Mouse (Mus musculus) ES-E14 (cell line): ENCODE measurements around the gene Ctnna3. TPM values are rescaled to one million over a fixed set of nuclear protein-coding genes. Genes with fewer than 3 reads are reported as not detected.

Source experiments
- DNase-seq: peaks from one replicate; pipeline ENCODE4 v3.0.0-alpha.2; 2013; ENCODE audit warnings: low read depth, low spot score
- H3K27ac ChIP-seq: 2 replicates; pipeline ENCODE4 v1.5.1; 2012; ENCODE audit warnings: low read depth, mild to moderate bottlenecking, low read length, moderate library complexity, mixed read lengths; ENCODE audit not compliant: poor library complexity, insufficient read depth, severe bottlenecking
- H3K36me3 ChIP-seq: 2 replicates; pipeline ENCODE4 v1.6.1; 2012; ENCODE audit warnings: mild to moderate bottlenecking, low read length, moderate library complexity, mixed read lengths; ENCODE audit not compliant: control insufficient read depth, poor library complexity, insufficient read depth, severe bottlenecking
- H3K4me1 ChIP-seq, 2 experiments: fragments of 150-350 bp in 1 of 2; sonication (generic) in 1 of 2; 2 replicates each; pipeline ENCODE4 v1.6.1; 2012; ENCODE audit warnings: low read length in 2 of 2, mild to moderate bottlenecking in 1 of 2, mixed read lengths in 1 of 2; ENCODE audit not compliant: control insufficient read depth in 2 of 2, insufficient read depth in 2 of 2, poor library complexity in 1 of 2
- H3K4me3 ChIP-seq, 2 experiments: fragments of 150-350 bp in 1 of 2; sonication (generic) in 1 of 2; 2 replicates each; pipeline ENCODE4 v1.5.1; 2012; ENCODE audit warnings: low read length in 2 of 2, low read depth in 1 of 2, mild to moderate bottlenecking in 1 of 2, mixed read lengths in 1 of 2; ENCODE audit not compliant: insufficient read depth in 1 of 2, poor library complexity in 1 of 2, severe bottlenecking in 1 of 2
- H3K9ac ChIP-seq: 2 replicates; pipeline ENCODE4 v1.6.1; 2012; ENCODE audit warnings: low read depth, mild to moderate bottlenecking, low read length, mixed read lengths; ENCODE audit not compliant: poor library complexity, insufficient read depth, severe bottlenecking
- H3K9me3 ChIP-seq: fragments of 150-350 bp; sonication (generic); 2 replicates; pipeline ENCODE4 v1.6.1; 2012; ENCODE audit warnings: low read depth, mild to moderate bottlenecking, low read length; ENCODE audit not compliant: control insufficient read depth, insufficient read depth
- CHD2 ChIP-seq: IDR thresholded peaks from 2 replicates; pipeline ENCODE4 v1.6.1; 2014; ENCODE audit warnings: mild to moderate bottlenecking, low read depth, low read length, inconsistent platforms
- HCFC1 ChIP-seq: IDR thresholded peaks from 2 replicates; pipeline ENCODE4 v1.6.1; 2012; ENCODE audit warnings: low read length, inconsistent platforms, borderline replicate concordance; ENCODE audit not compliant: insufficient read depth
- MAFK ChIP-seq: IDR thresholded peaks from 2 replicates; pipeline ENCODE4 v1.6.1; 2014; ENCODE audit warnings: mild to moderate bottlenecking, low read depth, low read length, inconsistent platforms; ENCODE audit not compliant: insufficient read depth
- ZC3H11A ChIP-seq: IDR thresholded peaks from 2 replicates; pipeline ENCODE4 v1.6.1; 2012; ENCODE audit warnings: low read depth, mild to moderate bottlenecking, inconsistent platforms, low read length, borderline replicate concordance
- ZNF384 ChIP-seq: IDR thresholded peaks from 2 replicates; pipeline ENCODE4 v1.6.1; 2012; ENCODE audit warnings: low read depth, low read length, inconsistent platforms
- in situ Hi-C, 2 experiments: fragments of 600-800 bp; cut with MboI; formaldehyde crosslinking; loops; one replicate each; pipeline ENCODE4 v1.15.1; 2025; ENCODE audit warnings: low sequenced_read_pairs in 2 of 2, inconsistent platforms in 1 of 2; ENCODE audit not compliant: unreplicated experiment in 2 of 2
- total RNA-seq: library from RNA; depleted of rRNA; stranded (reverse); fragments of 300-350 nt; gene quantifications from 2 replicates; pipeline ENCODE4 v1.2.3, GENCODE M21; 2012

Gene Ctnna3
- total RNA-seq, 1 experiment = not detected

DNA sequence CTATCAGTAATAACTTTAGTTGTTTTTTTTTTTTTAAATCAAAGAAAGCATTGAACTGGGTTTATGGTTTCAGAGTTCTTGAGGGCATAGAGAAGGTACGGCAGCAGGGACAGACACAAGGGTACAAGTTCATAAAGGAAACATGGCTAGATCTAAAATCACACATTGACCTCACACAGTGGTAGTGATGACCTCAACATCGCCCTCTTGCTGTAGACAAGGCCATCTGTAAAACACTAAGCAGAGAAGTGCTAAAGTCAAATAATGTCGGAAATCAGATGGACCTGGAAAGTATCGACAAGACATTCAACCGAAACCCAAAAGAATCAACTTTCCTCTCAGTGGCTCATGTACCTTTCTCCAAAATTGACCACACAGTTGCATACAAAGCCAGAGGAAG is 224.7 kb downstream of the Ctnna3 start:
- Histone ChIP-seq H3K9me3 (no peaks in the 10 kb centered on the region), H3K27ac (no peak overlapping the region), H3K36me3 (no peaks in the 10 kb centered on the region), H3K4me1 (no peaks in the 10 kb centered on the region), H3K9ac (no peak overlapping the region), H3K4me3 (no peak overlapping the region)
- no peak for DNase-seq
- in situ Hi-C loops = no loop called here
- TF ChIP-seq HCFC1 (no peak), CHD2 (no peak), ZNF384 (no peak), MAFK (no peak), ZC3H11A (no peak)

- Histone ChIP-seq H3K9me3 (no peaks in the 10 kb centered on the region), H3K4me1 (no peaks in the 10 kb centered on the region), H3K9ac (no peak overlapping the region), H3K4me3 (no peak overlapping the region), H3K27ac (no peak overlapping the region), H3K36me3 (no peaks in the 10 kb centered on the region)
- TF ChIP-seq ZC3H11A (no peak), ZNF384 (no peak), MAFK (no peak), HCFC1 (no peak)
- DNase-seq = no peak
- in situ Hi-C loops = no loop called here
Observed at GRCm38 (mm10) chr10:63676343-63676742, 246.4 kb downstream of the Ctnna3 start.

DNA sequence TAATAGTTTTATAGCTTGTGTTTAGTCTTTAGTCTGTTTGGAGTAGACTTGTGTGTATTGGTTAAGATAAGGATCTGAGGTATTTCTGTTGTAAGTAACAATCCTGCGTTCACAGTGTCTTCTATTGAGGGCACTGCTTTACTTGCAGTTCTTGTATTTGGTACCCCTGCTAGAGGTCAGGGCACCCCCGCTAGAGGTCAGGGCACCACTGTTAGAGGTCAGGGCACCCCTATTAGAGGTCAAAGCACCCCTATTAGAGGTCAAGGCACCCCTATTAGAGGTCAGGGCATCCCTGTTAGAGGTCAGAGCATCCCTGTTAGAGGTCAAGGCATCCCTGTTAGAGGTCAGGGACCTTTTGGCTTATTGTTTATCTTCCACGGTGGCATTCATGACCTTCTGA is 259.3 kb downstream of the Ctnna3 start:
- H3K9me3 ChIP-seq = no peaks in the 10 kb centered on the region
- no peaks in the 10 kb centered on the region for H3K36me3 ChIP-seq
- H3K27ac ChIP-seq = no peak overlapping the region
- TF ChIP-seq ZC3H11A = no peak
- TF ChIP-seq ZNF384 = no peak
- no peak for TF ChIP-seq MAFK
- no peak for TF ChIP-seq CHD2
- TF ChIP-seq HCFC1 = no peak
- in situ Hi-C loops = no loop called here
- no peaks in the 10 kb centered on the region for H3K4me1 ChIP-seq
- no peak overlapping the region for H3K4me3 ChIP-seq
- H3K9ac ChIP-seq = no peak overlapping the region
- DNase-seq = no peak

GRCm38 (mm10) chr10:63689651-63690050 is 259.8 kb downstream of the Ctnna3 start:
- H3K36me3 ChIP-seq = no peaks in the 10 kb centered on the region
- H3K4me1 ChIP-seq = no peaks in the 10 kb centered on the region
- no peak for TF ChIP-seq MAFK
- TF ChIP-seq CHD2 = no peak
- TF ChIP-seq ZNF384 = no peak
- no peak for TF ChIP-seq ZC3H11A
- no peak for TF ChIP-seq HCFC1
- no peak for DNase-seq
- no peak overlapping the region for H3K9ac ChIP-seq
- H3K27ac ChIP-seq = no peak overlapping the region
- in situ Hi-C loops = no loop called here
- no peak overlapping the region for H3K4me3 ChIP-seq
- no peaks in the 10 kb centered on the region for H3K9me3 ChIP-seq

DNA sequence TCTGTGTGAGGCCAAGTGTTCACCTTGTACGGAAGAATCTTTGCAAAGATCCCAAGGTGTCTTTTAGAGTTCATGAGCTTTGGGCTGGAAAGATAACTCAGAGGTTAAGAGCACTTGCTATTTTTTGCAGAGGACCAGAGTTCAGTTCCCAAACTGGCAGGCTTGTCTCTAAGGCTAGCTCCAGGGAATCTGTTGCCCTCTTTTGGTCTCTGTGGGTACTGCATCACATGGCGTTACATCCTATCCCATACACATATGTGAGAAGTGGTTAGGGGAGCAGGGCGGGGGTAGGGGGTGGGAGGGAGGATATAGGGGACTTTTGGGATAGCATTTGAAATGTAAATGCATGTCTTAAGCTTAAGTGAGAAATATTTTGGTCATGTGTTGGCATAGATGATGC is 262.1 kb downstream of the Ctnna3 start:
- H3K9me3 ChIP-seq = no peaks in the 10 kb centered on the region
- H3K27ac ChIP-seq = no peak overlapping the region
- H3K36me3 ChIP-seq = no peaks in the 10 kb centered on the region
- peak; percentile 81 for DNase-seq
- no peak overlapping the region for H3K9ac ChIP-seq
- no peaks in the 10 kb centered on the region for H3K4me1 ChIP-seq
- in situ Hi-C loops = no loop called here
- no peak overlapping the region for H3K4me3 ChIP-seq
- TF ChIP-seq HCFC1 = no peak
- no peak for TF ChIP-seq CHD2
- no peak for TF ChIP-seq ZNF384
- no peak for TF ChIP-seq ZC3H11A
- TF ChIP-seq MAFK = no peak
